Mouse (Mus musculus) olfactory bulb, adult 2 months (tissue): ENCODE data around the gene Mylk4.

Experiments used
- CTCF ChIP-seq: fragments of 200-500 bp; IDR thresholded peaks from 2 replicates; pipeline ENCODE4 v1.5.1; 2012; ENCODE audit warnings: low read depth, mild to moderate bottlenecking, low read length, moderate library complexity; ENCODE audit not compliant: insufficient read depth
- POLR2A ChIP-seq: fragments of 200-500 bp; IDR thresholded peaks from 2 replicates; pipeline ENCODE4 v1.6.1; 2012; ENCODE audit warnings: mild to moderate bottlenecking, low read depth, low read length, moderate library complexity; ENCODE audit not compliant: insufficient read depth

DNA sequence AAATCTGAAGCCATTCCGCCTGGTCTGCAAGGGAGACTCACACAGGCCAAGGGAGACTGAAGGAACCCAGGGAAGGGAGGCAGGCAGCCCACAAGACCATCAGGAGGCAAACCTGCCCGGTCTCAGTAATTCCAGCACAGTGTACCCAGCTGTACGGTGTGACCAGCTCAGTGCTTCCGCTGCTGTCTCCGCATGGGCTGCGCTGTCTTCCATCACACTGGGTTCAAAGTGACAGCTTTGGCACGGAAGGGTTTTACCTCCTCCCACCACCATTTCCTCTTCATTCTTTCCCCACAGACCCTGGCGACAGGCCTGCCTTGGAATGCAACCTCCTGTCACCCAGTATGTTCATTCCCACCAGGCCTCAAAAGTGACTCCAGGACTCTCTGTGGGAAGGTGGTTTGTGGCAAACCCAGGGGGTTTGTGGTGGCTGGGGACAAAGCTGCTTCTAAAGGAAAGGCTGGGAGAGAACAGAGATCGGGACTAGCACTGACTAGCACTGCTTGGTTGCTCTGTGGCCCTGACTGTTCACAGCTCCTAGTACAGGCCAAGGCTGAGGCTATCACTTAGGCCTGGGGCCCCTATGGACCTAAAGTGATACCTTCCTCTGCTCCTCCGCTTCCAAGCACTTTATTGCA, 77.0 kb downstream of the Mylk4 start:
- TF ChIP-seq CTCF (no peak), POLR2A (no peak)
